Mouse (Mus musculus) forebrain, embryonic 14.5 days (tissue): ENCODE data around the gene Alpk3. TPM values are rescaled to one million over a fixed set of nuclear protein-coding genes. Genes with fewer than 3 reads are reported as not detected.
"Not testable (repeated sequence)": the region's sequence is repeated elsewhere in the genome, so short reads cannot be mapped to it uniquely, and the experiment has no call there.

Experiments
- ATAC-seq: fragments of 200-750 bp; cut with Nextera tagmentation; 2 replicates; pipeline ENCODE4 v1.8.0; 2017; ENCODE audit warnings: mild to moderate bottlenecking, moderate library complexity
- DNase-seq: peaks from one replicate; pipeline ENCODE4 v3.0.0-alpha.2; 2015; ENCODE audit warnings: low spot score
- H3K27ac ChIP-seq: fragments of 300-500 bp; sonication (generic); 2 replicates; pipeline ENCODE4 v1.5.1; 2014; ENCODE audit warnings: low read depth, mild to moderate bottlenecking, control low read depth, low read length, moderate library complexity
- H3K27me3 ChIP-seq: fragments of 300-500 bp; sonication (generic); replicated peaks from 2 replicates; pipeline ENCODE4 v1.6.1; 2014; ENCODE audit warnings: low read length, control low read depth, mixed read lengths; ENCODE audit not compliant: control insufficient read depth, insufficient read depth
- H3K36me3 ChIP-seq: fragments of 300-500 bp; sonication (generic); 2 replicates; pipeline ENCODE4 v1.6.1; 2014; ENCODE audit warnings: low read length, control low read depth; ENCODE audit not compliant: control insufficient read depth, insufficient read depth
- H3K4me1 ChIP-seq: fragments of 300-500 bp; sonication (generic); 2 replicates; pipeline ENCODE4 v1.6.1; 2014; ENCODE audit warnings: antibody characterized with exemption, low read length, control low read depth; ENCODE audit not compliant: control insufficient read depth, insufficient read depth
- H3K4me2 ChIP-seq: fragments of 300-500 bp; sonication (generic); 2 replicates; pipeline ENCODE4 v1.6.1; 2014; ENCODE audit warnings: mild to moderate bottlenecking, control low read depth, low read length
- H3K4me3 ChIP-seq: fragments of 300-500 bp; sonication (generic); 2 replicates; pipeline ENCODE4 v1.5.1; 2014; ENCODE audit warnings: low read depth, low read length, control low read depth
- H3K9ac ChIP-seq: fragments of 300-500 bp; sonication (generic); 2 replicates; pipeline ENCODE4 v1.6.1; 2014; ENCODE audit warnings: mild to moderate bottlenecking, low read length, control low read depth, moderate library complexity
- H3K9me3 ChIP-seq: fragments of 300-500 bp; sonication (generic); replicated peaks from 2 replicates; pipeline ENCODE4 v1.6.1; 2016; ENCODE audit warnings: low read length, control low read depth, mixed read lengths; ENCODE audit not compliant: control insufficient read depth
- WGBS: fragments of 180-500 bp; shearing (Covaris S2); extraction: QIAGEN DNeasy Blood & Tissue Kit; methylation state at CpG from one replicate; pipeline ENCODE4 v1.1.7; 2014; 5-methylcytosine and 5-hydroxymethylcytosine counted together
- polyA plus RNA-seq: library from polyadenylated mRNA; unstranded; fragments of >200 nt; fragmentation: Nextera tagmentation; extraction: Ambion mirVana; gene quantifications from 2 replicates; pipeline ENCODE4 v1.2.1, GENCODE M21; 2014

Alpk3 gene
- polyA plus RNA-seq, 1 experiment from 2014 or later = 0.06 TPM

- 91% methylated on average over 11 of the region's 11 CpGs for WGBS
- ATAC-seq = no peak
- no peaks in the 10 kb centered on the region for H3K9me3 ChIP-seq
- H3K27ac ChIP-seq = no peak overlapping the region
- no peak overlapping the region for H3K4me2 ChIP-seq
- H3K36me3 ChIP-seq = no peaks in the 10 kb centered on the region
- no peak overlapping the region for H3K4me3 ChIP-seq
- no peaks in the 10 kb centered on the region for H3K27me3 ChIP-seq
- H3K4me1 ChIP-seq = no peaks in the 10 kb centered on the region
- no peak overlapping the region for H3K9ac ChIP-seq
- no peak for DNase-seq
Measured at GRCm38 (mm10) chr7:81149759-81150158, 92.4 kb downstream of the Alpk3 start.

DNA sequence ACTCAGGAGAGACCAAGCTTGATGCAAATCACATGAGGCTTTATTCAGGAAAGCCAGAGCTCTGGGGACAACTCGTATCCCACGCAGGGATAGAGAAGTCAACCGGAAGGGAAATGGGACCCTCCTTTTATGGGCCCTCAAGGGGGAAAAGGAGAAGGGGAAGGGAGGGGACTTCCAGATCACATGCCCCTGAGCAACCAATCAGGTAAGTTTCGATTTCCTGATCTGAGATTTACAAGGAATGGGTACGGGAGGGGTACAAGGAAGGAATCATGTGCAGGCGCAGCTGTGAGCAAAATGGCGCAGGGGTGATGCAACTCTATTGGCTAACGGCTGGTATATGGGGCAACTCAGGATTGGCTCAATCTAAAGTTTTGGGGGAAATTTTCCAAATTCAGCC, 93.8 kb downstream of the Alpk3 start:
- Histone ChIP-seq H3K4me2 (no peak overlapping the region), H3K36me3 (no peaks in the 10 kb centered on the region), H3K27me3 (no peaks in the 10 kb centered on the region), H3K4me1 (no peaks in the 10 kb centered on the region), H3K9me3 (no peaks in the 10 kb centered on the region), H3K4me3 (no peak overlapping the region), H3K9ac (no peak overlapping the region), H3K27ac (no peak overlapping the region)
- no peak for ATAC-seq
- DNase-seq = no peak
- WGBS = 97% methylated on average over 8 of the region's 8 CpGs

DNA sequence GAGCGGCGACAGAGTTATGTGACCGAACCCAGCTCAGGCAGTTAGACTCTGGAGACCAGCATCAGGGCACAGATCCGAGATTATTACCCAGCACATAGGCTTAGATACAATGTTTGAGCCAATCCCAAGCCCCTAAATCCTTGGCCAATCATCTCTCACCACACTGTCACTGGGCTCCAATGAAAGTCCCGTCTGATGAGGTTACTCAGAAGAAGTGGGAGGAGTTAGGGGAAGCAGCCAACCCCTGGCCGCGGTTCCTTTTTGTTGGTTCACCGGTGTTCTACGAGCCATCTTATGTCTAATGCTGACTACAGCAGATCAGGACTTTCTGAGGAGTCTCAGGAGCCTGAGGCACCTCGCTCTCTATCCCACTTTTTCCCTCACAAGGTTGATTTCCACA, 94.9 kb downstream of the Alpk3 start:
- Histone ChIP-seq H3K4me1 (no peaks in the 10 kb centered on the region), H3K27ac (no peak overlapping the region), H3K4me2 (no peak overlapping the region), H3K36me3 (no peaks in the 10 kb centered on the region), H3K27me3 (no peaks in the 10 kb centered on the region), H3K9me3 (no peaks in the 10 kb centered on the region), H3K4me3 (no peak overlapping the region), H3K9ac (no peak overlapping the region)
- ATAC-seq (no peak), DNase-seq (no peak)
- WGBS = 95% methylated on average over 10 of the region's 10 CpGs

- H3K9ac ChIP-seq = no peak overlapping the region
- no peak overlapping the region for H3K4me3 ChIP-seq
- DNase-seq (no peak), ATAC-seq (no peak)
- H3K9me3 ChIP-seq = no peaks in the 10 kb centered on the region
- 88% methylated on average over 7 of the region's 7 CpGs for WGBS
- no peak overlapping the region for H3K4me2 ChIP-seq
- H3K27me3 ChIP-seq = no peaks in the 10 kb centered on the region
- no peak overlapping the region for H3K27ac ChIP-seq
- no peaks in the 10 kb centered on the region for H3K36me3 ChIP-seq
- no peaks in the 10 kb centered on the region for H3K4me1 ChIP-seq
Measured at GRCm38 (mm10) chr7:81152826-81153225, 95.4 kb downstream of the Alpk3 start.

GRCm38 (mm10) chr7:81153327-81153726, 95.9 kb downstream of the Alpk3 start:
- no peaks in the 10 kb centered on the region for H3K9me3 ChIP-seq
- no peak for ATAC-seq
- H3K4me2 ChIP-seq = no peak overlapping the region
- no peaks in the 10 kb centered on the region for H3K36me3 ChIP-seq
- 94% methylated on average over 6 of the region's 6 CpGs for WGBS
- no peak for DNase-seq
- no peak overlapping the region for H3K4me3 ChIP-seq
- no peaks in the 10 kb centered on the region for H3K4me1 ChIP-seq
- H3K27me3 ChIP-seq = no peaks in the 10 kb centered on the region
- no peak overlapping the region for H3K9ac ChIP-seq
- no peak overlapping the region for H3K27ac ChIP-seq

DNA sequence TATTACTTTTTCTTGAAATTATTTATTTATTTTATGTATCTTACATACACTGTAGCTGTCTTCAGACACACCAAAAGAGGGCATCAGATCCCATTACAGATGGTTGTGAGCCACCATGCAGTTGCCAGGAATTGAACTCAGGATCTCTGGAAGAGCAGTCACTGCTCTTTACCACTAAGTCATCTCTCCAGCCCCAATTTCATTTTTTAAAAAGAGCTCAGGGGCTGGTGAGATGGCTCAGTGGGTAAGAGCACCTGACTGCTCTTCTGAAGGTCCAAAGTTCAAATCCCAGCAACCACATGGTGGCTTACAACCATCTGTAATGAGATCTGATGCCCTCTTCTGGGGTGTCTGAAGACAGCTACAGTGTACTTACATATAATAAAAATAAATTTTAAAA, 96.8 kb downstream of the Alpk3 start:
- H3K4me2 ChIP-seq, H3K4me3 ChIP-seq, DNase-seq, H3K4me1 ChIP-seq, H3K27ac ChIP-seq, ATAC-seq, H3K27me3 ChIP-seq, H3K9me3 ChIP-seq, H3K36me3 ChIP-seq, H3K9ac ChIP-seq: not testable (repeated sequence)

DNA sequence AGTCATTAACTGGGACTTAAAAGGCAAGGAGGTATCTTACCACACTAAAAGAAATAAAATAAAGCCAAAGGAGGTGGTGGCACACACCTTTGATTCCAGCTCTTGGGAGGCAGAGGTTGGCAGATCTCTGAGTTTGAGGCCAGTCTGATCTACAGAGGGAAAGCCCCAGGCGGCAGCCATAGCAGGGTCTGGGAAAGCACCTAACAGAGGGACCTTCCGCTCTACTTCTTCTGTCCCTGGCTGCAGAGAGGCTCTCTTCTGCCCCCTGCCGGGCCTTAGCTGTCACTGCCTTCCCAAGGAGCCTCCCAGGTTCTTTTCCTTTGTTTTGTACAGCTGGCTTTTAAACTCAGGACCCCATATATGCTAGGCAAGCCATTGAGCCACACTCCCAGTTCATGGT, 97.6 kb downstream of the Alpk3 start:
- Histone ChIP-seq H3K36me3 (no peaks in the 10 kb centered on the region), H3K4me1 (no peaks in the 10 kb centered on the region), H3K4me3 (no peak overlapping the region), H3K27me3 (no peaks in the 10 kb centered on the region), H3K27ac (no peak overlapping the region), H3K4me2 (no peak overlapping the region), H3K9ac (no peak overlapping the region), H3K9me3 (no peaks in the 10 kb centered on the region)
- ATAC-seq (peak; percentile 55; the same call in 1 of the 2 replicates), DNase-seq (peak; percentile 75)
- 3% methylated on average over 3 of the region's 3 CpGs for WGBS

Other genes starting within 250 kb of the Alpk3 start
- gene Iqgap1, start 231.6 kb upstream of the Alpk3 start, polyA plus RNA-seq = 16.5 and 21.5 TPM in 2 replicates
- gene Zscan2, start 196.7 kb upstream of the Alpk3 start, polyA plus RNA-seq = 5.6 and 5.7 TPM in 2 replicates
- 36.3 and 38.1 TPM in 2 replicates for gene Wdr73, start 156.3 kb upstream of the Alpk3 start, polyA plus RNA-seq
- 3.8 and 7.9 TPM in 2 replicates for gene Nmb, start 152.5 kb upstream of the Alpk3 start, polyA plus RNA-seq
- gene Sec11a, start 109.8 kb upstream of the Alpk3 start, polyA plus RNA-seq = 149 and 164 TPM in 2 replicates
- gene Zfp592, start 63.9 kb upstream of the Alpk3 start, polyA plus RNA-seq = 5.8 and 9.3 TPM in 2 replicates
- gene Slc28a1, start 57.2 kb downstream of the Alpk3 start, polyA plus RNA-seq = not detected in 2 replicates
- gene Pde8a, start 156.0 kb downstream of the Alpk3 start, polyA plus RNA-seq = 1.5 and 1.7 TPM in 2 replicates